Mouse (Mus musculus) NIH3T3 (cell line): ENCODE measurements around the gene Cadm3.
"Not testable (repeated sequence)": the region's sequence is repeated elsewhere in the genome, so short reads cannot be mapped to it uniquely, and the experiment has no call there.

Experiments
- DNase-seq: peaks from one replicate; pipeline ENCODE4 v3.0.0-alpha.2; 2012; ENCODE audit warnings: low read depth

The Cadm3 gene

DNA sequence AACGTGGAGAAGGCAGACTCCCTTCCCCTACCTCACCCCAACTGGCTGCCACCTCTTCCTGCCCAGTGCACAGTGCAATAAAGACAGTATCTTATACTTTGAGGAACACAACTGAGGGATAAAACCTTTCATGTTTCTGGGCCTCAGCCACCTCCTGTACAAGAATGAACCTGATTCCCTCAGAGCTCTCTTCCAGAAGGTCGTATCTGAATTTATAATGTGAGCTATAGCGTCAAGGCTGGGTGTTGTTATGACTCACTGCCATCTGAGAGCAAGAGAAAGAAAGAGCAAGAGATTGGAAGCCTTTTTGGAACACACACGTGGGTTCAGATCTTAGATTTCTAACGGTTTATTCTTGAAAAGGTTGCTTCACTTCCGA lies 45.3 kb downstream of the Cadm3 start:
- DNase-seq, result no peak

DNA sequence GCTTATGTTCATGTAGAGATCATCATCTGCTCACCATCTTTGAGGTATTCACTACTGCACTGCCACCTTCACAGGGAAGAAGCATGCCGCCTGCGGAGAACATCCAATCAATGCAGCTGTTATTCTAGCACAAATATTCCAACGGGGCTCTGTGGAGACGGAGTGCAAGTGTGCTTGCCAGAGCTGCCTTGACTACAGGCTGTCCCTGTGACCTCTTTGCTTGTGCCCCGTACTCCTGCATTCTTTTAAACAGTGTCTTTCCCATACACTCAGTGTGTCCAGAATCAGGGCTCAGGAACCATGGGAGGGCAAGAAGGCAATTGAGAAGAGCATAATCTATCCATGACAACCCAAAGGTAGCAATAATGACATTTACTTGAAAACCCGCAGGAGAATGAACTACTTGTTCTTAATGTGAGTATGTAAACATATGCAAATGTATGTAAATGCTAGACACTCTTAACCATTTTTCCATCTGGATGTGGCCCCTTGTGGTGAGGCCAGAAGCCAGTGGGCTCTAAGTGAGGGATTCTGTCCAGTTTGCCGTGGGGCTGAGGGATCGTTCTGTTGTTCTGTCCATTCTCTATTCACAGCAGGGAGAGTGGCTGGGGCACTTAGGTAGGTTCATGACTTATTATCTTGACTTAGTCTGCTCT lies 45.8 kb downstream of the Cadm3 start:
- no peak for DNase-seq

DNA sequence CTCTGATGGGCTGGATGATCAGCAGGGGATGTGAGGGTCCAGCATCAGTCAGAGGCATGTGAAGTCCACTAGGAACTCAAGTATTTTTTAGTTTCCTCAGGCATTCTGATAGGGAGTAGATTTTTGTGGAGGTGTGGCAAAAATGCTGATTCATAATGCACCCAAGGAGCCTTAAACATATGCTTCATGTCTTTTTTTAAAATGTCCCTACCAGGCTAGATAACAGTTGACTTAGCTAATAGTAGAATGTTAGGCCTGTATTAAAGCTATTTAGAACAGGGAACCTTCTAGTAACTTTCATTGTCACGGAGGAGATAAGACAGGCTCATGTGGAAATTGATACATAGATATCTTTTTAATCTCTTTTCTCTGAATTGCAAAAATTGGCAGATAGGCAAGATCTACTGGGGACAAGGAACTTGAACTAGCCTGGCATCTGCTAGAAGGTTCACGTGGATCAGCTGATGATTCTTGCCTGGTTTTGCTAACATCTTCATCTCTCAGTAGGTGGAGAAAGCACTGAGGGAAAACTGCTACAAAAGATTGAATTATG lies 49.5 kb downstream of the Cadm3 start:
- DNase-seq, result no peak

DNA sequence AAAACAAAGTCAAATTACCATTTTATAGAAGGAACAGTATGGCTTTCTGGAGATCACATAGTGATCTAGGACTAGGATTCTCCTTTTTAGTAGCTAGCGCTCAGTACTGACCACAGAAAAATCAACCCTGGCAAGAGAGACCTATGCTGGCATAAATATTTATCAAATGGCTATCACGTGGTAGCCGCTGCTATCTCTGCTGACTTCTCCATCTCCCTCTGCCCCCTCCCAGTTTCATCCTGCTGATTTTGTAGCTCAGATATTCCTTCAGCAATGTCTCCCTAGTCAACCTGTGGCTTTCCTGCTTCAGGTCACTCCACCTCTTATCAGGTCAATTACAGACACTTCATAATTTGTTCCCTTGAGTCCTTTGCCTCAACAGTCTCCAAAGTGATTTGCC lies 51.8 kb downstream of the Cadm3 start:
- DNase-seq, result no peak

DNA sequence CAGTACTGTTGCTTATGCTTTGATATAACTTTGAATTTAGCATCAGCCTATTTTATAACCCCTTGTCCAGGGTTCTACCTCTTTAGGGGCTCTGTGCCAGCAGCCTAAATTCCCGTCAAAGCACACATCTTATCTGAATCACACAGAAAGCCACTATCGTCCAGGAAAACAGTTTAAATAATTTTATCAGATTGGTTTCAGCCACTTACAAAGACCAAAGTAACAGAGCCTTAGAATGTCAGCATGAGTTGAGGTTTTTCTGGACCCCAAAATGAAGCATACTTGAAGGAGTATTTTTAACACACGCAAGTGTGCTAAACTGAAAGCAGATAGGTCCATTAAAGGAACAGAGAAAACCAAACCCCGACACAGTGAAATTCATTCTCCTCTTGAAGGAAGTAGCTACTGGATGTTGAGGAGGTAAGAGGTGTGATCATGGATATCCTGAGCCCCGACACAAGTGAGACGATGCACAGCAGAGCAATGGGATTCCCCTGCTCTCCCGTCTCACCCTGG lies 53.9 kb downstream of the Cadm3 start:
- not testable (repeated sequence) for DNase-seq

DNA sequence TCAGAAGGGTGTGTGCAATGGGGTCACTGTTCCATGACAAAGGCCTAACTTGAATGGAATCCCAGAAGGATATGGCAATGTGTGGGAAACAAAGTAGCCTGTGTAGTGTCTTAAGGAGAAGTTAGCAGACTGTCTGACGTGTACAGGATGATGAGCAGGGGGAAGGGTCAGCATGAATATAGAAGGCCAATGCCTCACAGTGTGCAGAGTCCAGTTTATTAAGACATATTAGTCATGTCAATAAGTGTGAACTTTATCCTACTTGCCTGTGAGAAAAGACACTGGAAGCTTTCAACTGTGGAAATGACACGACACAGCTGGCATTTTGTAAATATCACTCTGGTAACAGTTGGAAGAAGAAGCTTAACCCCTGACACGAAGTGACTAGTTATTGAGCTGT lies 64.7 kb downstream of the Cadm3 start:
- not testable (repeated sequence) for DNase-seq
